Mouse (Mus musculus): ENCODE results near the gene Gfm2. TPM values are rescaled to one million over a fixed set of nuclear protein-coding genes. Genes with fewer than 3 reads are reported as not detected.
A peak's percentile ranks its signal among the peaks of the same experiment; 100 is the strongest.
"Not testable (repeated sequence)": the region's sequence is repeated elsewhere in the genome, so short reads cannot be mapped to it uniquely, and the experiment has no call there.

The Gfm2 gene
- 31.1 and 33.8 TPM in 2 replicates for polyA plus RNA-seq (2015; fragmentation: Nextera tagmentation; extraction: Ambion mirVana)

DNA sequence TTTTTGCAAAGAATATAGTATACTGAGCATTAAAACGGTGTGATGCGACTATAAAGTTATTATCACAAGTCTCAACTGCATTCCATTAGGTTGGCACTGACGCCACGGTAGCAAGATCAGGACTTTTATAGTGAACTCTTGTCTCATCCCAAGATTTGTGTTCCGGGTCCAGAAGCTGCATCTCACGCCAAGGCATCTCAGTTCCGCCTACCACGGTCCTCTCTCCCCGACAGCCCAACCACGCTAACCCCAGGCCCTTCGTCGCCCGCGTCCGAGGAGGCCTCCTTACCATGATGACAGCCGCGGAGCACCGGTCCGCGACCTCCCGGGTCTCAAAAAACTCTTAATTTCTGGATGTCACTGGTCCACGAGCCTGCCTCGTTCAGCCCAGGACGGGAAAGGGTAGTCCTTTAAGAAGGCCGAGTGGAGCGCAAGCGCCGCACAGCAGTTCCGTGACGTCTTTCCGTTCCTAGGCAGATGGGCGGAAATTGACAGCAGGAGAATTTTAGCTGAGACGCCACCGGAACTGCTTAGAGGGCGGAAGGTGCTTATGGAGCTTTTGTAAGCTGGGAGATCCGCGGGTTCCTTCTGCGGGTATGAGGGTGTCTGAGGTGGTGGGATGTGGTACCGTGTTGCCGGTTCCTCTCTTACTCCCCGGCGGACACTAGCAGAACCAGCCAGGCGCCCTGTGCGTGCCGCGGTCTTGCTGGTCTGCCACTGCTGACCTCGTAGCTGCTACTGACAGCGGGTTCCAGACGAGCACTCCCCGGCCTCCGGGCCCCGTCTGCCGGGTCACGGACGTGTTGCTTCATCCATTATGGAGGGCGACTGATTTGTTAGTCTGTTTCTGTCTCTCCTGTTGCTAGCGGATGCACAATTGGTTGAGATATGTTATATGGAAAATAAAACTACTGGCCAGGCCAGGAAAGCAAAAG lies at the start of gene Gfm2, which contains the start of gene Nsa2:
Gene Gfm2 (plus strand): TSS at position 472 of the 935 bp plus-strand sequence.
Gene Nsa2 (minus strand): TSS at position 472 of the 935 bp plus-strand sequence.
- Histone ChIP-seq H3K4me3 (peak within 1 kb of the TSS; percentile 91), H3K36me3 (peaks cover 21% of the 10 kb centered on the region), H3K27me3 (no peaks in the 10 kb centered on the region), H3K27ac (peak within 1 kb of the TSS; percentile 74; the same call in 1 of the 2 replicates), H3K4me1 (peaks cover 10% of the 10 kb centered on the region), H3K9ac (peak within 1 kb of the TSS; percentile 90), H3K4me2 (replicated peaks) (peak within 1 kb of the TSS; percentile 76), H3K9me3 (no peaks in the 10 kb centered on the region)
- ATAC-seq (ENCODE audit: low FRiP score, low read depth), result peak; percentile 96
- under 1% methylated on average over 57 of the region's 57 CpGs for WGBS

DNA sequence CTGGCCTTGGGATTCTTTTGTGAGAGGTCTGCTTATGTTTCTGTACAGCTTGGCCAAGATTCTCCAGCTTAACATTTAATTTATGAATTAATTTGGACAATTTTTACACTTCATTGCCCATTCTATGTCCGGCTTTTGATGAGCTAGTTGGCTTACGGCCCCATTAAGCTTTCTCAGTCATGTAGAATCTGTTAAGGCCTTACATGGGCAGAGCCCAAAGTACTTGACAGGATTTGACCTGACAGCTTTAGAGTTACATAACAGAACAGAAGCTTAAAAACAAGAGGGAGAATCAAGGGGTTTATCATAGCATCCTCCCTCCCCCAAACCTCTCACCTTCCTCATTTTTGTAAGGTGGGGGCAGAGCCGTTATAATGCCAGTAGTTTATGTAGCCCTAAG lies 49.6 kb upstream of the Gfm2 start:
- WGBS, result 88% methylated on average over 3 of the region's 3 CpGs
- no peak for ATAC-seq (ENCODE audit: low FRiP score, low read depth)

DNA sequence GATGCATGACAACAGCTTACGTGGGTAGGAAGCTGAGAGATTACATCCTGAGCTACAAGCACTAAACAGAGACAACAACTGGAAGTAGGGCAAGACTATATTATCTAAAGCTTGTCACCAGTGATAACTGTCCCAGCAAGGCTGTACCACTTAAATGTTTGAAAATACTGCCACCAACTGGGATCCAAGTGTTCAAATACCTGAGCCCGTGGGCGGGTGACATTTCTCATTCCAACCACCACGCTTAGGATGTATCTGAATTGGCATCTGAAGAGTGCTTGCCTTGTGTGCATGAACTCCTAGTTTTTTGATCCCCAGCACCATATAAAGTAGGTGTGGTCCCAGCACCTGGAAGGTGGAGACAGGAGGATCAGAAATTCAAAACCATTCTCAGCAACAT lies 42.0 kb upstream of the Gfm2 start:
- no peak overlapping the region for H3K27ac ChIP-seq
- no peaks in the 10 kb centered on the region for H3K27me3 ChIP-seq
- no peak overlapping the region for H3K4me3 ChIP-seq
- 88% methylated on average over 4 of the region's 4 CpGs for WGBS
- H3K9ac ChIP-seq, result no peak overlapping the region
- H3K36me3 ChIP-seq, result 0 out of 2 replicates have a peak, but pooled peaks cover 4% of the 10 kb centered on the region
- no peaks in the 10 kb centered on the region for H3K4me1 ChIP-seq
- ATAC-seq (ENCODE audit: low FRiP score, low read depth), result no peak
- H3K9me3 ChIP-seq, result no peaks in the 10 kb centered on the region
- H3K4me2 ChIP-seq (replicated peaks), result no peak overlapping the region

More for the DNA sequence above, 49.6 kb upstream of the Gfm2 start:
- H3K4me2 ChIP-seq (replicated peaks), result no peak overlapping the region
- no peaks in the 10 kb centered on the region for H3K9me3 ChIP-seq
- no peak overlapping the region for H3K9ac ChIP-seq
- H3K4me3 ChIP-seq, result no peak overlapping the region
- no peaks in the 10 kb centered on the region for H3K27me3 ChIP-seq
- no peaks in the 10 kb centered on the region for H3K4me1 ChIP-seq
- H3K27ac ChIP-seq, result no peak overlapping the region
- no peaks in the 10 kb centered on the region for H3K36me3 ChIP-seq

DNA sequence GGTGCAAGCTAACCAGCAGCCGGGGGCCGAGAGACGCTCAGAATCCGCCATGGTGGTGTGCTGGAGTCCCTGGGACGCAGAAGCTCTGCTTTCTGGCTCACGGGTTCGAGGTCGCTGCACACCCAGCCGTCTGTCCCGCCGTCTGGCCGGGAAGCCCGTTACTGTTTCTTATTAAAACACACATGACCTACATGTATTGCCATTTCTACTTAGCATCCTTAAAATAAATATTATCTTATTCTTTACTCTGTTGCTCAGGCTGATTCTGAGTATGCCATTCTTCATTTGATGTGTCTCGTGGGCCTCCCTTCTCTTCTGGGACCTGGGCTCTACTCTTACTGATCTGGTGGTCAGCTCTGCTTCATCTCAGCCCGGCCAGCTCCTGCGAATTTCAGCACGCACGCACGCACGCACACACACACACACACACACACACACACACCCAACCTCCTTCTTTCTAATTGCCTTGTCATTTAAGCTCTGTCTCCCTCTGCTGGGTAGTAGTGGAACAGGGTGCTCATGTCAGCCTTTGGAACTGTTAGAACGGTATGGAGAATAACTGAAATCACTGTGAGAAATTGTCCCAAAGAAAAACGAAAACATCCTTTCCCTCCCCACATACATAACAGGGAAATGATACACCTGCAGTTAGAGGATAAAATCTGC lies 38.4 kb upstream of the Gfm2 start, which contains the start of gene Gm6169:
Gene Gm6169 (minus strand): TSS at position 51 of the 666 bp plus-strand sequence.
- Histone ChIP-seq H3K4me1 (no peaks in the 10 kb centered on the region), H3K4me3 (no peak within 1 kb of the TSS), H3K36me3 (no peaks in the 10 kb centered on the region), H3K4me2 (replicated peaks) (no peak within 1 kb of the TSS), H3K9ac (no peak within 1 kb of the TSS), H3K9me3 (no peaks in the 10 kb centered on the region), H3K27me3 (no peaks in the 10 kb centered on the region), H3K27ac (no peak within 1 kb of the TSS)
- no peak for ATAC-seq (ENCODE audit: low FRiP score, low read depth)
- 82% methylated on average over 22 of the region's 22 CpGs for WGBS

DNA sequence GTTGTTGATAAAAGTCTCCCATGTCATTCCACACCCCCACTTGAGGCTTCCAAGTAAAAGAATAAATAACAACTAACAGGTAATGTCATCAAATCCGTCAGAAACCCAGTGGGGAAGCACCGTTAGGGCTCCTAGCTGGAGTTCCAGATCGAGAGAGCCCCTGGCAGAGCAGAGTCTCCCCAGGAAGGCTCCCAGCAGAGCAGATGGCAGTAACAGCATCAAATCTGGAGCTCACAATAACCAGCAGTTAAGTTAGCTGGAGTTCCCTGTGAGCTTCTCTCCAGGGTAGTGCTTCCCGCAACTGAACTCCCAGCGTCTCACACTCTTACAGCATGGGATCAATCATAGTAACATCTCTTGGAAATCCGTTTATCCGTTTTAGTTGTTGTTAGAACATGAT lies 32.7 kb upstream of the Gfm2 start:
- 74% methylated on average over 7 of the region's 7 CpGs for WGBS

DNA sequence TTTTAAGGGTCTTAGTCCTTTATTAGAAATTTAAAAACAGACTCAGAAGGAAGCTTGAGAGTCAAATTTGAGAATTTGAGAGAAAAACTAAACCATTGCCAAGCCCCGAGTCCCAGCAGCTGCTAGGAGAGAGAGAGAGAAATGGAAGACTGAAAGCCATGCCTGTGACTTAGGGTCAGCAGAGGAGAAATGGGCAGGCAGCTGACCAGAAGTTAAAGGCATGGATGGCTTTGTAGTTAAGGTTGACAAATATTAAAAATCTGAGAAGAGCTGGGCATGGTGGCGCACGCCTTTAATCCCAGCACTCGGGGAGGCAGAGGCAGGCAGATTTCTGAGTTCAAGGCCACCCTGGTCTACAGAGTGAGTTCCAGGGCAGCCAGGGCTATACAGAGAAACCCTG lies 30.0 kb upstream of the Gfm2 start:
- not testable (repeated sequence) for H3K27me3 ChIP-seq; H3K9ac ChIP-seq; H3K9me3 ChIP-seq; ATAC-seq (ENCODE audit: low FRiP score, low read depth); H3K27ac ChIP-seq; H3K4me3 ChIP-seq; H3K4me1 ChIP-seq; H3K4me2 ChIP-seq (replicated peaks)
- H3K36me3 ChIP-seq, result peaks cover 10% of the 10 kb centered on the region
- 89% methylated on average over 4 of the region's 4 CpGs for WGBS

More for the DNA sequence above, 32.7 kb upstream of the Gfm2 start:
- Histone ChIP-seq H3K9me3 (no peaks in the 10 kb centered on the region), H3K4me3 (no peak overlapping the region), H3K4me1 (no peaks in the 10 kb centered on the region), H3K27me3 (no peaks in the 10 kb centered on the region), H3K4me2 (replicated peaks) (no peak overlapping the region), H3K27ac (no peak overlapping the region), H3K9ac (no peak overlapping the region), H3K36me3 (peaks cover 2% of the 10 kb centered on the region; the same call in 1 of the 2 replicates)
- ATAC-seq (ENCODE audit: low FRiP score, low read depth), result no peak

DNA sequence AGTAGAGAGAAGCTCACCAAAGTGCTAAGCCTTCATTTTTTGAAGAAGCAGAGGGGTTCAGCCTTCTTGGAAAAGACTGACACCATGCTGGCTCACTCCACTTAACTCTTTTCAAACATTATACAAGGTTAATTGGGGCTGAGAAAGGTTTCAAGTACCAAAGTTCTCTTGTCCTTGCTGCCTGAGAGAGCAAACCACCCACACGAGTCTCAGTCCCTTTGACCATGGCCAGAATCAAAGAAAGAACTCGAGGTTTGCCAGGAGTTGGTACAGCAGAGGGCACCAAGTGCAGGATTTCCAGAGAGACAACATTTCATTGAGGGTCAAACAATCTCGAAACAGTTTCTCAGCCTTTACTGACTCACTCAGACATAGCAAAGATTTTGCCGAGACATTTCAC lies 28.7 kb upstream of the Gfm2 start:
- no peaks in the 10 kb centered on the region for H3K4me1 ChIP-seq
- no peak overlapping the region for H3K4me3 ChIP-seq
- ATAC-seq (ENCODE audit: low FRiP score, low read depth), result no peak
- WGBS, result 82% methylated on average over 4 of the region's 4 CpGs
- no peak overlapping the region for H3K9ac ChIP-seq
- peaks cover 18% of the 10 kb centered on the region for H3K36me3 ChIP-seq
- H3K9me3 ChIP-seq, result no peaks in the 10 kb centered on the region
- no peaks in the 10 kb centered on the region for H3K27me3 ChIP-seq
- H3K27ac ChIP-seq, result no peak overlapping the region
- no peak overlapping the region for H3K4me2 ChIP-seq (replicated peaks)

DNA sequence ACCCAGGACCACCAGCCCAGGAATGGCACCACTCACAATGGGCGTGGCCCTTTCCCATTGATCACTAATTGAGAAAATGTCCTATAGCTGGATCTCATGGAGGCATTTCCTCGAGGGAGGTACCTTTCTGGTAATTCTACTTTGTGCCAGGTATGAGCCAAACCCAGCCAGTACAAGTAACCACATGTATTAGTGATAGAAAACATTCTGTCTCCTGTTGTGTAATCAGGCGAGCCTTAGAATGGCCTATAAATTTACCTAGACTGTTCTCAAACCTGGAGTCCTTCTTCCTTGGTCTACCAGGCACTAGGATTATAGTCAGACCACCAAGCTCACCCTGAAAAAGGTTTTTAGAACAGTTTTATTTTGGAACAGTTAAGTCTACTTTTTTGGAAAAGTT lies 16.4 kb upstream of the Gfm2 start:
- no peaks in the 10 kb centered on the region for H3K9me3 ChIP-seq
- peaks cover 16% of the 10 kb centered on the region for H3K36me3 ChIP-seq
- H3K9ac ChIP-seq, result no peak overlapping the region
- 60% methylated on average over 3 of the region's 3 CpGs for WGBS
- no peak overlapping the region for H3K4me3 ChIP-seq
- H3K4me1 ChIP-seq, result no peaks in the 10 kb centered on the region
- no peak overlapping the region for H3K4me2 ChIP-seq (replicated peaks)
- no peak overlapping the region for H3K27ac ChIP-seq
- no peaks in the 10 kb centered on the region for H3K27me3 ChIP-seq
- no peak for ATAC-seq (ENCODE audit: low FRiP score, low read depth)

DNA sequence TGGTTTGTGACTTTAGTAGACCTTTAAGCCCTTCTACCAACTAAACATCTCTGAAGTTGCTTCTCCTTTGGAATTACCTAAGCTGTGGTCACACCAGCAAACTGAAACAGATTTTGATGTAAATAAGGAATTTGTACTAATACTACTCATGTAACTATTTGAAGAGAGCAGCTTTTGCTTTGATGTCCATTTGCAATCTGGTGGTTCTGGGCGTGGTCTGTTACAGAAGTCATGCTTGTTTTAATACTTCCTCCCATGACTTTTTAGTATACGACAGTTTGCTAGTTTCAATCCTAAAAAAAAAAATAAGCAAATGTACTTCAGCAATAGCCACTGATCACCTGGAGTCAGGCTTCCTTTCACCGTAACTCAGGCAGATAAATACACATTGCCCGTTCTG lies 8.1 kb upstream of the Gfm2 start:
- H3K9ac ChIP-seq; H3K4me2 ChIP-seq (replicated peaks); H3K27ac ChIP-seq; H3K9me3 ChIP-seq; ATAC-seq (ENCODE audit: low FRiP score, low read depth); H3K27me3 ChIP-seq; H3K4me3 ChIP-seq; H3K4me1 ChIP-seq: not testable (repeated sequence)
- peaks cover 27% of the 10 kb centered on the region for H3K36me3 ChIP-seq
- 87% methylated on average over 4 of the region's 4 CpGs for WGBS

DNA sequence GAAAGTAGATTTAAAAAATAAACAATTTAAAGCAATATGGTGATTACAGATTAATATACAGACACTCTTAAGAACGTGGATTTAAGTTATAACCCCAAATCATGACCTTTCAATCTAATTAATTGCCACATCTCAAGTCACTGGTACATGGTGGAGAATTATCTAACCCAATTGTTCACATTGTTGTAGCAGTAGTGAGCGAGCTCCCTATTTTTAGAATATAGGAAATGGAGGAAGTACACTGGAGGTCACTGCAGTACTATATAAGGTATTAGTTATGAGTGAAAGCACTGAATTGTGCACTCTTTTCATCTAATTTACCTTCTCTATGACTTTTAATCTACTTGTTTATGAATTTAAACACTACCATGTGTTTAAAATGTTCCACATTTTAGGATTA lies 7.3 kb upstream of the Gfm2 start:
- peaks cover 30% of the 10 kb centered on the region for H3K36me3 ChIP-seq
- H3K27ac ChIP-seq; ATAC-seq (ENCODE audit: low FRiP score, low read depth); H3K9ac ChIP-seq; H3K4me1 ChIP-seq; H3K27me3 ChIP-seq; H3K4me3 ChIP-seq; H3K4me2 ChIP-seq (replicated peaks); H3K9me3 ChIP-seq: not testable (repeated sequence)
- no CpG with 5 or more reads among the region's 2 CpGs for WGBS

DNA sequence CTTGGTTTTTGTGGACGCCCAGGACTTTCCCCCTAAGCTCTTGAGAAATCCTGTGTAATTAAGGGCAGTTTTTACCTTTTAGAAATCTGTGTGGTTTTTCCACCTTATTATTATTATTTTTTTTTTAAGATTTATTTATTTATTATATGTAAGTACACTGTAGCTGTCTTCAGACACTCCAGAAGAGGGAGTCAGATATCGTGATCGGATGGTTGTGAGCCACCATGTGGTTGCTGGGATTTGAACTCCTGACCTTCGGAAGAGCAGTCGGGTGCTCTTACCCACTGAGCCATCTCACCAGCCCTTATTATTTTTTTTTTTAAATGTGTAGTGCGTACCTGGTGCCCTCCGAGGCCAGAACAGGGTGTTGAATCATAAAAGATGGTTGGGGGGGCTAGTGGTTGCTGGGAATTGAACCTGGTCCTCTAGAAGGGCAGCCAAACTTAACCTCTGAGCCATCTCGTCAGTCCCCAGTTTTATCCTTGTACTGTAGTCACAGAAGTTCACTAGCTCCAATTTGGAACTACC lies 731 bp downstream of the Gfm2 start:
- H3K27ac ChIP-seq; H3K27me3 ChIP-seq; H3K9me3 ChIP-seq; H3K4me1 ChIP-seq; ATAC-seq (ENCODE audit: low FRiP score, low read depth): not testable (repeated sequence)
- H3K9ac ChIP-seq, result peak overlapping the region; percentile 90
- peak overlapping the region; percentile 91 for H3K4me3 ChIP-seq
- H3K36me3 ChIP-seq, result peaks cover 25% of the 10 kb centered on the region
- peak overlapping the region; percentile 60 for H3K4me2 ChIP-seq (replicated peaks)
- WGBS, result 29% methylated on average over 8 of the region's 8 CpGs

DNA sequence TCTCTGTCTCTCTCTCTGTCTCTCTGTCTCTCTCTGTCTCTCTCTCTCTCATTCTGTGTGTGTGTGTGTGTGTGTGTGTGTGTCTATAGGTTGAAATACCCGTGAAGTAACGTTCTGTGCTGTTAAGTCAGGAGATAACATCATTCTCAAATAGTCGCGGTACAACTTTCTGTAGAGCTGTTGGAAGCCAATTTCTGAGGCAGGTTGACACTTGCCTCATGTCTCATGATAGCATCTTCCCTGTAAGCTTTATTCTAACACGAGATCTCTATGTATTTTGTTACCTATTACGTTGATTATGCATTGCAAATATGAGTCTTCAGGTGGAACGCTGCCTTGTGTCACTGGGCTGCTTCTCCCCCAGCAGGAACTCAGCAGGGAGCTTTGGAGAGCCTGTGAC lies 4.6 kb downstream of the Gfm2 start:
- no peaks in the 10 kb centered on the region for H3K27me3 ChIP-seq
- WGBS, result 85% methylated on average over 7 of the region's 7 CpGs

More for the DNA sequence above, 4.6 kb downstream of the Gfm2 start:
- H3K9me3 ChIP-seq, result no peaks in the 10 kb centered on the region
- H3K4me2 ChIP-seq (replicated peaks), result no peak overlapping the region
- H3K36me3 ChIP-seq, result peaks cover 33% of the 10 kb centered on the region
- H3K4me1 ChIP-seq, result peaks cover 7% of the 10 kb centered on the region
- no peak overlapping the region for H3K4me3 ChIP-seq
- no peak overlapping the region for H3K27ac ChIP-seq
- H3K9ac ChIP-seq, result no peak overlapping the region
- no peak for ATAC-seq (ENCODE audit: low FRiP score, low read depth)
